Mouse (Mus musculus): ENCODE results near the gene Map2k1.

Gene Map2k1

DNA sequence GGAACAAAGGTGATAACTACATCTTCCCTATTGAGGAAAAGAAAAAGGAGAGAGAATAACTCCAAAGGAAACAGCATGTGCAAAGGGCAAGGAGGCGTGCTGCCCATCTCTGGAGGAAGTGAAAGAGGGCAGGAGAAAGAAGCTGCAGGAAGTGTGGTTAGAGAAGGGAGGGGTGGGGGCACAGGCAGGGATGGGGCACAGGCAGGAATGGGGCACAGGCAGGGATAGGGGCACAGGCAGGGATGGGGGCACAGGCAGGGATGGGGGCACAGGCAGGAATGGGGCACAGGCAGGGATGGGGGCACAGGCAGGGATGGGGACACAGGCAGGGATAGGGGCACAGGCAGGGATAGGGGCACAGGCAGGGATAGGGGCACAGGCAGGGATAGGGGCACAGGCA, 4.1 kb downstream of the Map2k1 start:
- peak; percentile 39 for DNase-seq

DNA sequence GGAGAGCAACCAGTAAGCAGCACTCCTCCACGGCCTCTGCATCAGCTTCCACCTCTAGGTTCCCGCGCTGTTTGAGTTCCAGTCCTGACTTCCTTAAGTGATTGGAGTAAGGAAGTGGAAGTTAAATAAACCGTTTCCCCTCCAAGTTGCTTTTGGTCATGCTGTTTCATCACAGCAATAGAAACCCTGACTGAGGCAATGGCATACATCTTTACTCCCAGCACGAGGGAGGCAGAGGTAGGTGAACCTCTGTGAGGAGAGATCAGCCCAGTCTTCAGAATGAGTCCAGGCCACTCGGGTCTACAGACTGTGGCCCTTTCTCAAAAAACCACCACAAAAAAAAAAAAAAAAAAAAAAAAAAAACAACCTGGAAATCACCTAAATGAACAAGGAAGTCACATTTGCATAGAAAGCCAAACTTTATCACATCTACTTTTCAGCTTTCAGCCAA, 11.0 kb downstream of the Map2k1 start:
- no peak for DNase-seq

DNA sequence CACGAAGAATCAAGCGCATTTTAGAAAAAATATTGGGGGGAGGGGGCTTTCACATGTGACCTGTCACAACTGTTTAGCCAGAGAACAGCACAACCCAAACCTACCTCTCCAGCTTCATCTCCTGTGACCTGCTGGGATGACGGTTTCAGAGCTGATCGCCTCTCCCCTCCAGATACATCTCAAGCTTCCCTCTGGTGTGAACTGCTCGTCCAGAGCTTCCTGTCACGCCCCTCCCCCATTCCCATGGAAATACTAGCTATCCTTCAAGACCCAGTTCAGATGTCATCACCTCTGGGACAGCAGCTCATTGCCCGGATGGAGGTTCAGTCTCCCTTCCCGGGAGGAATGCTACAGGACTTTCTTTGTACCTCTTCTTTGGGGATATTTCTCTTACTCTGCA, 12.8 kb downstream of the Map2k1 start:
- DNase-seq = no peak

- DNase-seq = no peak
These were observed 13.3 kb downstream of the Map2k1 start for GRCm38 (mm10) chr9:64240116-64240515.

DNA sequence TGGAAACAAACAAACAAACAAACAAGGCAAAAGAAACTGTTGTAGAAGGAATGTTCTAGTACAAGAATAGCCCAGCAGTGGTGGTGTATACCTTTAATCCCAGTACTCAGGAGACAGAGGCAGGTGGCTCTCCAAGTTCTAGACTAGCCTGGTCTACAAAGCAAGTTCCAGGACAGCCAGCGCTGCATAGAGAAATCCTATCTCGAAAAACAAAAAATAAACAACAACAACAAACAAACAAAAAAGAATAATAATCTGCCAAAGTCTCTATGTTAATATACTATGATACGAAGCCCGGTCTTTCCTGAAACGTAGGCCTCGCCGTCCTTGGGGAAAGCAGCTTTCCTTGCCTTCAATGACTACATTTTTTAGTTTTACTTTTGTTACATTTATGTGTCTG, 17.4 kb downstream of the Map2k1 start:
- no peak for DNase-seq

DNA sequence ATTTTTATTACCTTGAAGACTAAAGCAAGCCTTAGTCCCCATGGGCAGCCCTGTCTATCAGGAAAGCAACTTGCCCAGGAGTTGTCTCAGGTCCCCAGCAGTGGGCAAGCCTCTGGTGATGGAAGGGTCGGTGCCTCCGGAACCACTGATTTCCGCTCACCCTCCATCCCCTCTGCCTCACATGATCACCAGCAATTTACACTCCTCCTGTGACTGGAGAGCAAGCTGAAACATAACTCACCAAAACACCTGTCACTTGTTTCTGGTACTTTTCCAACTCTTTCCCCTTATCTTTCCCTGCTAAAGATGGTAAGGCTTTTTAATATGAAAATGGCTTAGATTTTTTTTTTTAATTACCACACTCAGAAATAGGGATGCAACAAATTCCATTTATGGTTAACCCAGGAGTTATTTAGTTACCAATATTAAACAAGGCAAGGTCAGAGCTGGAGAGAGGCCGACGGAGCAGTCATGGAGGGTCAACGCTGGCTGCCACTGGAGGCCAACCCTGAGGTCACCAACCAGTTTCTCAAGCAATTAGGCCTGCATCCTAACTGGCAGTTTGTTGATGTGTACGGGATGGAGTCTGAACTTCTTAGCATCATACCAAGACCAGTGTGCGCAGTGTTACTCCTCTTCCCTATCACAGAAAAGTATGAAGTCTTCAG, 18.5 kb downstream of the Map2k1 start, which contains the start of gene Uchl4:
Uchl4 (plus strand) TSS at position 434 of the 668 bp plus-strand sequence.
- DNase-seq = no peak

GRCm38 (mm10) chr9:64233656-64234055, 19.8 kb downstream of the Map2k1 start:
- DNase-seq = no peak

DNA sequence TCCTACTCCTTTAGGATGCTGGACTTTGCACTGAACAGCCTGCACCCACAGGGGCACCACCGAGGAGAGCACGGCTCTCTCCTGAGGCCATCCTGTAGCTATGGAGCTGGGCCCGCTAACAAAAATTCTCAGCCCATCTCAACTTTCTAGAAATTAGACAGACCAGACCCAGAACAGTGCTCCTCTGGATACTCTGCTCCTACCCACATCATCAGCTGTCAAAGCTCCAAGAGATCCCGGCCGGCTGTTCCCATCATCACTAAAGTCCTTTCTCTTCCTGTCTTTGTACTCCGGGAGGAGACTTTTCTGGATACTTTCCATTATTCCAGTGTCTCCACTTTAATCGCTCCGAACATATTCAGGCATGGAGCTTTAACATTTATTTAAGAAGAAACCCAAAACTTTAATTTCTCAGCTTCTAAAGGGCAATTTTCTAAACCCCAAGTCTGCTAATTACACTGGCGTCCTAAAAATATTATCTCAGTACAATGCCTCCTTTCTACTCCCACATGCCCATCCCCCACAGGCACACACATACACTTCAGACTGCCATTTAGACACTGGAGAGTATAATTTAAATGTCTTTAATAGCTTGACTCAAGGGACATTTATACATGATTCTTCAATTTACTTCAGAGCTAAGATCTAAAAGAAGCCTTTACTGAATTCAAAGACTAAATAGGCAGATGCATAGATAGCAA, 21.0 kb downstream of the Map2k1 start:
- DNase-seq = no peak

- DNase-seq = no peak
These were observed 21.8 kb downstream of the Map2k1 start for GRCm38 (mm10) chr9:64231674-64232073.

DNA sequence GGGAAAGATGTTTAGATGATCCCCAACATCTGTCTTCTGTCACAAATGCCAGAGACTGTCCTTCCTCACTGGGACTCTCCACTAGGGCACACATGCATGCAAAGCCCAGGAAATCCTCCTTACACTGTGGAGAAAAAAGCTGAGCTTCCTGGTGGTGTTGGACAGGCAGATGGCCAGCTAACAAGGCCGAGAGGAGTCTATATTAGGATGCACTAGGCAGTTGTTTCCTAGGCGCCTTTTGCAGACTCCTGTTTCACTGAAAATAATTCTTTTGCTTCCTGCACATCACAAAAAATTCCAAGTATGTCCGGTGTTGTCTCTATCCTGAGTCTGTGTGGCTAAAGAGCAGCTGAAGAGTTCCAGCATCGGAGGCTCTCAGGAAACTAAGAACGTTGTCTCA, 22.3 kb downstream of the Map2k1 start:
- DNase-seq = no peak

GRCm38 (mm10) chr9:64228972-64229371, 24.5 kb downstream of the Map2k1 start:
- no peak for DNase-seq

- peak; percentile 38 for DNase-seq
These were observed 25.7 kb downstream of the Map2k1 start for GRCm38 (mm10) chr9:64227736-64228135.

- DNase-seq = no peak
These were observed 27.6 kb downstream of the Map2k1 start for GRCm38 (mm10) chr9:64225805-64226204.

GRCm38 (mm10) chr9:64222098-64222497, 31.3 kb downstream of the Map2k1 start:
- DNase-seq = no peak

GRCm38 (mm10) chr9:64221480-64221879, 32.0 kb downstream of the Map2k1 start:
- DNase-seq = no peak

- DNase-seq = no peak
These were observed 32.8 kb downstream of the Map2k1 start for GRCm38 (mm10) chr9:64220603-64221002.

- no peak for DNase-seq
These were observed 33.5 kb downstream of the Map2k1 start for GRCm38 (mm10) chr9:64219772-64220420.

- no peak for DNase-seq
These were observed 34.1 kb downstream of the Map2k1 start for GRCm38 (mm10) chr9:64219305-64219704.

DNA sequence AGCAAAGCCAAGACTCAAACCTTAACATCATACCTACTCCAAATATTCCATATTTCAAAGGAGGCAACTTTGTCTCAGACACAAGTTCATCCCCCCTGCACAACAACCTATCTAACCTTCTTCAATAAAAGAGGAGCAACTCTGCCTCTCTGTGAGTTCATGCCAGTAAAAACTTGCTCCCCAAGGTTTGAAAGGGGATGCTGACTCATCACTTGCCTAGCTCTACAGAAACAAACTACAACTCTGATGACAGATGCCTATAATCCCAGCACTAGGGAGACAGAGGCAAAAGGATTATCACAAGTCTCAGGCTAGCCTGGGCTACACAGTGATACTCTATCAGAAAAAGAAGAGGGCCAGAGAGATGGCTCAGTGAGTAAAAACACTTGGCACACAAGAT, 35.5 kb downstream of the Map2k1 start:
- DNase-seq = no peak

DNA sequence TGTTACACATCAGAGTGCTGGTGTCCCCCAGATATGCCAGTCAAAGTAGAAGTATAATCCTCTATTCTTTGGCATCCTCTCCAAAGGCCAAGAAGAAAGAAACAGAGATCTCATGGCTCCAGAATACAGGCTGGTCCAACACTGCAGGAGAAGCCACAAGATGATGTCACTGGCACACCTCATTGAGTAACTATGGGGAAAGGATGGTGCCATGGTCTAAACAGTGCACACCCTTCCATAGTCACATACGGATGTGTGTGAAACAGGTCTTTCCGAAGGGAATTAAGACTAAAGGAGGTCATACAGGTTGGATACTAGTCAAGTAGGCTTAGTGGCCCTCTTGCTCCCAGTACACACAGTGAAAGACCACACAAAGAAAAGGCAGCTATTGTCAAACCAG, 36.8 kb downstream of the Map2k1 start:
- DNase-seq = no peak

DNA sequence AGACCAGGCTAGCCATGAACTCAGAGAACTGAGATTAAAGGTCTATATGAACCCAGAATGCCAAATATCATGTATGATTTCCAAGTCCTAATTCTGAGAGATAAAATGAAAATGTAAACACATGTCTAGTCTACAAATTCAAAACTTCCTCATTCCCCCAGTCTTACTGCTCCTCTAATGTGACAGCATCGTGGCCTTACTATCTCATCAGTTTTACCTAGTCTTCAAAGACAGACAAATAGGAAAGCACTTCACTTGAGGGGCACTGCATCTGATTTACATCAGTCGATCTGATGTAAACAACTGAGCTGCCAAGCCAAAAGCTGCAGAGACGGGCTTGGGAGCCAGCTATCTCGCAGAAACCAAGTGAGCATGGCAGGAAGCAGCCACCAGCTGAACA, 37.3 kb downstream of the Map2k1 start:
- DNase-seq = no peak

- no peak for DNase-seq
These were observed 39.0 kb downstream of the Map2k1 start for GRCm38 (mm10) chr9:64214452-64214851.

- no peak for DNase-seq
These were observed 45.8 kb downstream of the Map2k1 start for GRCm38 (mm10) chr9:64207509-64208084.

DNA sequence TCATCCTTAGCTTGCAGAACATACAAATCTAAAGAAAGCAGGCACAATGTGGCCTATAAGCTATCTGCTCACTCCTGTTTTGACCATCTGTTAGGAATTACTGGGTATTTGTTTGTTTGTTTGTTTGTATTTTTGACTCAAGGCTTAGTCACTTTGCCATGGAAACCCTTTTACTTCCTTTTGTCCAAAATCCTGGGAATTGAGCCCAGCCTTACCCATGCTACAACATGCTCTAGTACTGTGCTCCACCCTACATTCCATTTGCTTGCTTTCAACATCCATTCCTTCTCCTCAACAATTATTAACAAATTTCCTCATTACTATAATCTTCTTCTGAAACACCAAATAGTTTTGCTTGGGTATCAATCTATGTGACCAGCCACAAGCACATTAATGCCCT, 50.6 kb downstream of the Map2k1 start:
- DNase-seq = no peak
